Mouse (Mus musculus) embryonic fibroblast, embryonic 13.5 days (primary cell): ENCODE measurements around the gene Rptor.

Experiments used
- CTCF ChIP-seq: IDR thresholded peaks from 2 replicates; pipeline ENCODE4 v1.5.1; 2011; ENCODE audit warnings: mild to moderate bottlenecking, control low read depth, low read length, moderate library complexity, borderline replicate concordance; ENCODE audit not compliant: insufficient read depth
- POLR2A ChIP-seq: IDR thresholded peaks from 2 replicates; pipeline ENCODE4 v1.6.1; 2011; ENCODE audit warnings: low read depth, mild to moderate bottlenecking, control low read depth, low read length, moderate library complexity

DNA sequence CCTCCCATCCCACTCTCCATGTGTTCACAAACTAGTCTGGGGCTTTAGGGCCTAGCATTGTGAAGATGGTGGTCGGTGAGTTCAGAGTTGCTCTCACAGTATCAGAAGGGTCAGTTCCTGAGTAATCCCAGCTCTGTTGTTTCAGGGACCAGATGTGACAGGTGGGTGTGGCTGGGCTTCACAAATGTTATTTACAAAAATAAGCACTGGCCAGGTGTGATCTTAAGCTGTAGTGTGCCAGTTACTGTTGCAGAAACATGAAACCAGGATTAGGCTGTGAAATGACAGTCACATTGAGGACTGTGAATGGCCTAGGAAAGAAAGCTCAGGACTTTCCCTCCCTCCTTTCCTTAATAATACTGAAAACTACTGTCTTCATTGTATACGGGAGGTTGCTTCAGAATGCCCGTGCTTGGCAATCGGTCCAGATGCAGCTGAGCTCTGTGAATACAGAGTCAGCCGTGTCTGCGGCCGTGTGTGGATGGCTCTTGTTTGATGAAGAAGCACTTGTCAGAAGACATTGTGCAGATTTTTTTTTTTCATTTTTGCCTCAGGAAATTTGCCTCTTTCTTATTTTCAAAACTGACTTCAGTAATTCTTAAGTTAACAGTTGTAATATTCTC lies 156.1 kb downstream of the Rptor start:
- TF ChIP-seq CTCF (no peak), POLR2A (no peak)
